Mouse (Mus musculus) E14TG2a.4 (cell line): ENCODE measurements at regions not wholly inside any gene's neighbourhood (a gene's known extent, or its start where the extent isn't known, plus 50 kb on each side); places are given as distances from the start of the nearest gene placed in this dataset.

Experiments used
- CTCF ChIP-seq: conservative IDR thresholded peaks from 2 replicates; pipeline ENCODE4 v1.5.1; 2014; ENCODE audit warnings: low read length
- NANOG ChIP-seq: IDR thresholded peaks from 2 replicates; pipeline ENCODE4 v1.6.1; 2014; ENCODE audit warnings: borderline replicate concordance, low read length, mixed read lengths

DNA sequence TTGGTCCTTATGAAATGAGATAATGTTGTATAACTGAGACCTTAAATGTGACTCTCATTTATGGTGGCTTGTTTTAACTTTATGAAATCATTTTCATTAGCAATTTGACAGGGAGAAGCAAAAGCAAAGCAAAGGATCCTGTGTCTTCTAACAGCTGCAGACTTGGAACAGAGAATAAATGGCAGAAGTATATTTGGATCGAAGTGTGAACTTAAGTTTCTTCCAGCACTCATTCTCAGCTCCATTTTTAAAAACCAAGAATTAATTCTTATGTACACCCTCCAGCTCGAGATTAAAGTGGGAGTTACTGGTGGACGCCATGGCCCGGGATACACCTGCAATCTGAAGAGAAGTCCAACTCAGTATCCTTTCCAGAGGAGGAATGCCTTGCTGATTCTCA, 1026.0 kb upstream of the Gm7489 start:
- TF ChIP-seq CTCF (no peak), NANOG (no peak)
